Mouse (Mus musculus) liver, embryonic 15.5 days (tissue): ENCODE measurements at regions not wholly inside any gene's neighbourhood (a gene's known extent, or its start where the extent isn't known, plus 50 kb on each side); places are given as distances from the start of the nearest gene placed in this dataset.

ENCODE experiments used
- ATAC-seq: fragments of 200-750 bp; cut with Nextera tagmentation; 2 replicates; pipeline ENCODE4 v1.8.0; 2017; ENCODE audit warnings: moderate number of reproducible peaks, mild to moderate bottlenecking, moderate library complexity; ENCODE audit not compliant: insufficient read depth
- H3K27ac ChIP-seq: fragments of 300-500 bp; sonication (generic); replicated peaks from 2 replicates; pipeline ENCODE4 v1.5.1; 2015; ENCODE audit warnings: mild to moderate bottlenecking, inconsistent platforms
- H3K27me3 ChIP-seq: fragments of 300-500 bp; sonication (generic); 2 replicates; pipeline ENCODE4 v1.6.1; 2015; ENCODE audit warnings: mild to moderate bottlenecking, inconsistent platforms
- H3K36me3 ChIP-seq: fragments of 300-500 bp; sonication (generic); replicated peaks from 2 replicates; pipeline ENCODE4 v1.6.1; 2015; ENCODE audit warnings: moderate library complexity, mild to moderate bottlenecking, inconsistent platforms
- H3K4me1 ChIP-seq: fragments of 300-500 bp; sonication (generic); replicated peaks from 2 replicates; pipeline ENCODE4 v1.6.1; 2015; ENCODE audit warnings: inconsistent platforms
- H3K4me2 ChIP-seq: fragments of 300-500 bp; sonication (generic); 2 replicates; pipeline ENCODE4 v1.6.1; 2015; ENCODE audit warnings: moderate library complexity, mild to moderate bottlenecking, inconsistent platforms
- H3K4me3 ChIP-seq: fragments of 300-500 bp; sonication (generic); replicated peaks from 2 replicates; pipeline ENCODE4 v1.5.1; 2015; ENCODE audit warnings: mild to moderate bottlenecking, inconsistent platforms
- H3K9ac ChIP-seq: fragments of 300-500 bp; sonication (generic); 2 replicates; pipeline ENCODE4 v1.6.1; 2015; ENCODE audit warnings: moderate library complexity, mild to moderate bottlenecking, inconsistent platforms
- H3K9me3 ChIP-seq: fragments of 300-500 bp; sonication (generic); replicated peaks from 2 replicates; pipeline ENCODE4 v1.6.1; 2016; ENCODE audit warnings: inconsistent platforms
- WGBS: fragments of 180-500 bp; shearing (Covaris S2); methylation state at CpG from one replicate; pipeline ENCODE4 v1.1.7; 2015; ENCODE audit warnings: mixed read lengths; ENCODE audit not compliant: insufficient replicate concordance; 5-methylcytosine and 5-hydroxymethylcytosine counted together

DNA sequence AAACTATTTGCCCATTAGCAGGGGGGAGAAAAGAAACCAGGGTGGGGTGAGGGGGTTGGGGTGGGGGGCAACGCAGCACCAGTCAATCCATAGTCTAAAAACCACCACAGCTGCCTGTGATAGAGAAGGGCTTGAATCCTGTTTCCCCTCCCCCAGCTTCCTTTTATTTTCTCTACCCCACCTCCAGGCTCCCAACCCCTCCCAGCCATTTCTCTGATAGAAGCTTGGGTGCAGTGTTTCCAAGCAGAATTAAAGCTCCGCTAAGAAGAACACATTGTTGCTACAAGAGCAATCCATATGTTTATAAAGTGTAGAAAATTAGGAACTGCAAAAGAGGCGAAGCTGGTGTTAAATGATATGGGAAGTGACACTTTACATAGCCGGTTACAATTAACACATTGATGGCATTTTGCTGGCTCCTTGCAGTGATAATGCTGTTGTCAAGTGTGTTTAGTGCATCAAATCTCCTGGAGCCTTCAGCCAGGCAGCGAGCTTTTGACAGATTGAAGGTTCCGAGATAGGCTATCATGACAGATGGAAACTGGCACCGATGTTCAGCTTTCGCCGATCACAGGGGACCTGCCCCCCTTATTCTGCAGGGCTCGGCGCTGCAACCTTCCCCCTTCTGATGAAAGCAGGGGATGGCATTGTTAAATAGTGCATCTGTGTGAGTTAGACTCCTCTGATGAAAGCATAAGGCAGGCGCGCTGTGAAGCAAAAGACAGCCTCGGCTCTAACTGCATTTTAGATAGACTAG, 217.8 kb upstream of the Atp5g3 start:
- H3K9ac ChIP-seq, result no peak overlapping the region
- H3K4me3 ChIP-seq, result no peak overlapping the region
- 4% methylated on average over 14 of the region's 14 CpGs for WGBS
- no peaks in the 10 kb centered on the region for H3K36me3 ChIP-seq
- no peak for ATAC-seq
- no peaks in the 10 kb centered on the region for H3K9me3 ChIP-seq
- H3K27me3 ChIP-seq, result peaks cover 22% of the 10 kb centered on the region
- H3K4me1 ChIP-seq, result no peaks in the 10 kb centered on the region
- H3K27ac ChIP-seq, result no peak overlapping the region
- no peak overlapping the region for H3K4me2 ChIP-seq

DNA sequence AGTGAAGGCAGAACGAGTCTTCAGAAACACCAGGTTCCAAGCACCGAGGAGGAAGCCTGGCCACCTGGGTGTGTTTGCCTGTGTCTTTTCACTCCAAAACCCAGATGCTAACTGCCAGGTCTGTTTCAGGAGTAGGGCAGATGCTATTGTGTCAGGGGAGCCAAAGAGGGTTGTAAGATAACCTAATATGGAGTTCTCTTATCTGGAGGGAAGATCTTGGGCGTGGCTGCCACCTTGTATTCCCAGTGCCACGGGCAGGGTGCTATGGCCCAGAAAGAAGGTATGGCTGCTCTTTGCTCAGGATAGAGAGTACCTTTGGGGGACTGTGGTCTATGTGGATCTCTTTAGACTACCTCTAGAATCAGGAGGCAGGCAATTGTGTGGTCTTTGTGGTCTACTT, 216.0 kb upstream of the Atp5g3 start:
- WGBS, result 46% methylated on average over 4 of the region's 4 CpGs
- Histone ChIP-seq H3K4me1 (no peaks in the 10 kb centered on the region), H3K27me3 (peaks cover 22% of the 10 kb centered on the region), H3K4me2 (no peak overlapping the region), H3K9ac (no peak overlapping the region), H3K36me3 (no peaks in the 10 kb centered on the region), H3K9me3 (no peaks in the 10 kb centered on the region), H3K27ac (no peak overlapping the region), H3K4me3 (no peak overlapping the region)
- no peak for ATAC-seq

DNA sequence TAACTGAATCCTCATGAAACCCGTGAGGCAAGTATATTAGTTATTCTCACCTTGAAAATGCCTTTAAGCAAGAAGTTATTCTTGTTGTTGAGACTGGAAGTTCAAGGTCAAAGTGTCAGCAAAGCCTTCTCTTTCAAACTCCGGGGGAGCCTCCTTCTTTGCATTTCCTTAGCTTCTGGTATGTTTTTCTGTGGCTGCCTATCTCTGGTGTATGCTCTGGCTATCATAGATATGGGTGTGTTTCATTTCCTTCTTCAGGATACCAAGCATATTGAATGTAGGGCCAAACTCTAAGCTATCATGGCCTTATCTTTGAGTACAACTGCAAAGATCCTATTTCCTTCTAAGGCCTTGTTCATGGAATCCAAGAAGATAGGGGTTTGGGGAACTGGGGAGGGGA, 213.1 kb upstream of the Atp5g3 start:
- peaks cover 9% of the 10 kb centered on the region for H3K27me3 ChIP-seq
- 33% methylated on average over 2 of the region's 2 CpGs for WGBS
- H3K4me2 ChIP-seq, result no peak overlapping the region
- no peaks in the 10 kb centered on the region for H3K9me3 ChIP-seq
- H3K36me3 ChIP-seq, result no peaks in the 10 kb centered on the region
- H3K27ac ChIP-seq, result no peak overlapping the region
- ATAC-seq, result no peak
- H3K4me1 ChIP-seq, result no peaks in the 10 kb centered on the region
- H3K4me3 ChIP-seq, result no peak overlapping the region
- no peak overlapping the region for H3K9ac ChIP-seq

DNA sequence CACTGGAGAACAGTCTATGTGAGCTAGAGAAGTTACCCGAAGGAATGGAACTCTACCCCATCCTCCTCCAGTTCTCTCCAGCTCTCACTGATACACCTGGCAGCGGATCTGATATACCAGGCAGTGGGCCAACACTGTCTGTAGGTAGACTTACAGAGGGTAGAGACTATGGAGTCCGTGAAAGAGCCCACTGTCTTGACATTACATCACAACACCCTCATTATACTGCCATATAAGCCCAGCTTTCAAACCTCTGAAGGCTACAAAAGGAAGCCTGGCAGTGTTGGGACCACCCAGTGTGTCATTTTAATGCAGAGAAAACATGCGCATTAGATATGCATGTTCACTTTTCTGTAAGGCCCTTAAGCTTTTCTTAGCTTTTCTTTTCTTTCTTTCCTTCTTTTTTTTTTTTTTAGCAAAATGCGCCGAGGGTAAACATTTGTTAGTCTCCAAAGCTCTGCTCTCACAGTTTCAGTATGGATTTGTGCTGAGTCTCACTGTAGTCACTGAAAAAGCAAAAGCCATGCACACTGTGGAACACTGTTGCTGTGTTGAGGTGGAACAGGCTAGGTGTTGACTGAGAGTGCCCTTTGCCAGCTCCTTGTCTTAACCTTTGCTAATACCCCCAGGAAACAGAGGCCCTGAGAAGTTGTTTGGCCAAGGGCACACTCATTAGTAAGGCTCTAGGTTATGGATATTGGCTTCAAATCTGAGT, 212.4 kb upstream of the Atp5g3 start:
- H3K27ac ChIP-seq, result no peak overlapping the region
- H3K4me3 ChIP-seq, result no peak overlapping the region
- no peak for ATAC-seq
- no peaks in the 10 kb centered on the region for H3K4me1 ChIP-seq
- H3K27me3 ChIP-seq, result peaks cover 1% of the 10 kb centered on the region; the same call in 1 of the 2 replicates
- H3K9me3 ChIP-seq, result no peaks in the 10 kb centered on the region
- H3K36me3 ChIP-seq, result no peaks in the 10 kb centered on the region
- H3K4me2 ChIP-seq, result no peak overlapping the region
- 57% methylated on average over 6 of the region's 6 CpGs for WGBS
- H3K9ac ChIP-seq, result no peak overlapping the region

DNA sequence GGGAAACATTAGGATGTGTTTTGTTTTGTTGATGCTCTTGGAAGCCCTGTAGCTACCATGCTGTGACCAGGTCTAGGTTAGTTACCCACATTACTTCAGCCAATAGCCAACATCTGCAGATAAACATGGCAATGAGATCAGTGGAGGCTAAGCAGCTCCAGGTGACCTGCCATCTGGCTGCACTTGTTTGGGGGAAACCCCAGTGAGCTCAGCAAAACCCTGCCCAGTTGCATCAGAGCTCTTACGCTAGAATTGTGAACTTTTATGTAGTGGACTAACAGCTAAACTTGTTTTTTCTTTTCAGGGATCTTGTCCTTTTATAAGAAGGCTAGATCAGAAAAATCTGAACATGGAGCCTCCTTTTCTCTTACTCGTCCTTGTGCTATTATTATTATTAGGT, 211.8 kb upstream of the Atp5g3 start:
- Histone ChIP-seq H3K27me3 (no peaks in the 10 kb centered on the region), H3K4me3 (no peak overlapping the region), H3K36me3 (no peaks in the 10 kb centered on the region), H3K27ac (no peak overlapping the region), H3K4me1 (no peaks in the 10 kb centered on the region), H3K4me2 (no peak overlapping the region), H3K9ac (no peak overlapping the region), H3K9me3 (no peaks in the 10 kb centered on the region)
- 60% methylated on average over 2 of the region's 2 CpGs for WGBS
- no peak for ATAC-seq

DNA sequence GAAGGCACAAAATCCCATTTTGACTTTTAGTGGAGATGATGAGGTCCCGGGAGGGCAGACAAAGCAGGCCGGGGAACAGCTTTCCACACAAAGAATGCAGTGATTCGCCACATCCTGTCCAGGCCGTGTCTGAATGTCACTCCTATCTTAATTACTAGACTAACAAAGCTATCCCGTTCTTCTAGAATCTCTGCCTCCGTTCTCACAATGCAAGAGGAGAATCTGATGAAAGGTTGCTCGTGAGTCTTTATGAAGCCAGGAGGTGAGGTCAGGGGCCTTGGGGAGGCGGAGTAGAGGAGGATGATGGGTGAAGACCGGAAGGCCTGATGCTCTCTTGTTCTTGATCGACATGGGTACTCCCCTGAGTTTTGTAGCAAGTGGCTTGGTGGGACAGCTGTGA, 208.9 kb upstream of the Atp5g3 start:
- WGBS, result 38% methylated on average over 10 of the region's 10 CpGs
- ATAC-seq, result no peak
- H3K27ac ChIP-seq, result no peak overlapping the region
- no peak overlapping the region for H3K4me3 ChIP-seq
- H3K4me1 ChIP-seq, result no peaks in the 10 kb centered on the region
- no peaks in the 10 kb centered on the region for H3K36me3 ChIP-seq
- H3K27me3 ChIP-seq, result no peaks in the 10 kb centered on the region
- H3K9me3 ChIP-seq, result no peaks in the 10 kb centered on the region
- no peak overlapping the region for H3K4me2 ChIP-seq
- H3K9ac ChIP-seq, result no peak overlapping the region

DNA sequence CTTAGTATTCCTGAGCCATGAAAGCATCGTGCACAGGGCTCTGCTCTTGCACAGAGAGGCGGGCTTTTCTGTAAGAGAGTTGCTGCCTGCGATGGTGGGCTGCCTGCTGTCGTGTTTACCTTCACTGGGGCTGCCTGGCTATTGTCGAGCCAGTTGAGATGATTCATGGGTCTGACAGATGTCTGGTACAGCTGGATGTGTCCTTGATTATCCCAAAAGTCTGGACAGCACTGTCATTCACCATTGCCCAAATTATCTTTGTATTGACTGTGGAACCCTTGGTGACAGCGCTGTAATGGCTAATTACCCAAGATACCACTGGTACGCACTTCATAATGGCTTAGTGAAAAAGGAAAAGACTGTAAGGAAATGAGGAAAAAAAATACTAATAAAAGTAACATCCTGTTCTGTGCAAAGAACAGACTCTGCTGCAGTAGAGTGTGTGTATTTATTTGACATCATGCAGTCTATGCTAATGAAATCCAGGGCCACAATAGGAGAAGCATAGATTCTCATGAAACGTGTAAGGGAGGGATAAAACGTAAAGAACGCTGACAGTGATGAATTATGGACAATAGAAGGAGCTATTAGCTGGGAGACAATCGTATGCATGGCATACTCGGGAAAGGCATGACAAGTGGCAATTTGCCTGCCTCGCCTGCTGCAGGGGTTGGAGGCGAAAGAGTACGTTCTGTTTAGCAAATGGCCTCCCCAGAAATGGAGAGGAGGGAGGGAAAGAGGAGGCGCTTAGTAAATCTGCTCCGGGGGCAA, 208.2 kb upstream of the Atp5g3 start:
- no peak overlapping the region for H3K9ac ChIP-seq
- H3K9me3 ChIP-seq, result no peaks in the 10 kb centered on the region
- WGBS, result 48% methylated on average over 17 of the region's 17 CpGs
- no peaks in the 10 kb centered on the region for H3K27me3 ChIP-seq
- H3K27ac ChIP-seq, result no peak overlapping the region
- no peak for ATAC-seq
- H3K4me2 ChIP-seq, result no peak overlapping the region
- H3K36me3 ChIP-seq, result no peaks in the 10 kb centered on the region
- no peaks in the 10 kb centered on the region for H3K4me1 ChIP-seq
- H3K4me3 ChIP-seq, result no peak overlapping the region

DNA sequence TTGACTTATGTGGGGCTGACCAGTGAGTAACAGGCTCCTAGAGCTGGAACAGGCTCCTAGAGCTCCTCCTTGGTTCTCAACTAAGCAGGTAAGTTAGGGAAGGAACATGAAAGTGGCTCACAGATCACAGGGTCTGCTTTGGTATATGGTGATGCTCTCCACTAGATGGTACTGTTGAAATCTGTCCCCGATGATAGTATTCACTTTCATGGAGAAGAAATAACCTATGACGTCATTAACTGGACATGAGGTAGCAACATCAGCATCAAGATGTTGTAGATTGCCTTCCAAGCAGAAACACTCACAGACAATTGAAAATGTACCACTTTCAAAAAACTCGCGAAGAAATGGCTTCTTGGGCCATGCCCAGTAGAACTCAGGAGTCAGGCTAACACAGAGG, 195.3 kb upstream of the Atp5g3 start:
- Histone ChIP-seq H3K4me3 (no peak overlapping the region), H3K36me3 (no peaks in the 10 kb centered on the region), H3K9me3 (no peaks in the 10 kb centered on the region), H3K27ac (no peak overlapping the region), H3K4me2 (no peak overlapping the region), H3K27me3 (no peaks in the 10 kb centered on the region), H3K9ac (no peak overlapping the region), H3K4me1 (no peaks in the 10 kb centered on the region)
- 66% methylated on average over 4 of the region's 4 CpGs for WGBS
- ATAC-seq, result no peak

DNA sequence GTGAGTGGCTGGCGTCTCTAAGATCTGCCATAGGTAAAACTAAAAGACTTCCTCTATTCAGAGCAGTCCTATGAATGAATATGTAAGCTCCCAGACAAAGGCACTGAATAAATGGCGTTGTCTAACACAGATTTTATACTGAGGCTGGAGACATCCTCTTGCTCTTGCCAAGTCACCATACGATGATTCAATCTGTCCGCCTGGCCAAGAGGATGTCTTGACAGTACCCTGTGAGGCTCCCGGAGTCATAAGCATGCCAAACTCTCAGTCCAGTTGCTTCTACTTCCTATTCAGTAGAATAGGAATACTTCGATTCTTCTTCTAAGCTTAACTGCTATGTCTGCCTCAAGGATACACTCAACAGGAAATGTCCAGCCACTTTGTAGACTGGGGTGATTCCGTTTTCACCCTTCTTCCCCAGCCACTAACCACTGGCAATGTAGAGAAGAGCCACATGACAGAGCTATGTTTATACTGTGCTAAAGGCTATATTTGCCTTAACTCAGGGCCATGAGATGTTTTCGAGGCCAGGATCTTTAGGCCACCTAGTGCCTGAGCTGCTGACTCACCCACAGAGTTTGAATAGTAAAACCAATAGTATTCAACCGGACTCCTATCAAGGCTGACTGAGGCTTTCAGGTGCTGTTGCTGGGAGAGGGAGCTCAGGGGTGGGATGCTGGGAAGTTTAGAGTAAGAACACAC, 188.7 kb upstream of the Atp5g3 start:
- no peaks in the 10 kb centered on the region for H3K36me3 ChIP-seq
- no peak overlapping the region for H3K4me3 ChIP-seq
- no peaks in the 10 kb centered on the region for H3K27me3 ChIP-seq
- H3K4me1 ChIP-seq, result no peaks in the 10 kb centered on the region
- WGBS, result 53% methylated on average over 9 of the region's 9 CpGs
- no peaks in the 10 kb centered on the region for H3K9me3 ChIP-seq
- no peak for ATAC-seq
- no peak overlapping the region for H3K4me2 ChIP-seq
- H3K9ac ChIP-seq, result no peak overlapping the region
- H3K27ac ChIP-seq, result no peak overlapping the region

DNA sequence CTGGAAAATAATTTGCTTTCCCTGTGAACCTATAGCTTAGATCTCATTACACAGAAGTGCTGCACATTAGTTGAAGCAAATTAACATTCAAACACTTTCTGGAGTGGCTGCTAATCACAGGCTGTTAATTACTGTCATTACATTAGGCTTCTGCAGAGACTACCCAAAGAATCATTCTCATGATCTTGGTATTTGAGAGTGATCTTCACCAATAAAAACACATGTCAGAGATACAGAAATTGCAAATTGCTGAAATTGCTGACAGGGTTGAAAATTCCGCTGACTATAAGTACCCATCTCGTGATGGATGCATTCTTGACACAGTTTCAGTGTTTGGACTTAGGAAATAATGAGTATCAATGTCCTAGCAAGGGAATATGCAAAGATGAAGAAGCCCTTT, 185.7 kb upstream of the Atp5g3 start:
- no peak for ATAC-seq
- H3K36me3 ChIP-seq, result no peaks in the 10 kb centered on the region
- H3K4me2 ChIP-seq, result no peak overlapping the region
- H3K9me3 ChIP-seq, result no peaks in the 10 kb centered on the region
- H3K4me1 ChIP-seq, result no peaks in the 10 kb centered on the region
- H3K27ac ChIP-seq, result no peak overlapping the region
- WGBS, result 63% methylated on average over 2 of the region's 2 CpGs
- no peak overlapping the region for H3K9ac ChIP-seq
- H3K4me3 ChIP-seq, result no peak overlapping the region
- no peaks in the 10 kb centered on the region for H3K27me3 ChIP-seq

DNA sequence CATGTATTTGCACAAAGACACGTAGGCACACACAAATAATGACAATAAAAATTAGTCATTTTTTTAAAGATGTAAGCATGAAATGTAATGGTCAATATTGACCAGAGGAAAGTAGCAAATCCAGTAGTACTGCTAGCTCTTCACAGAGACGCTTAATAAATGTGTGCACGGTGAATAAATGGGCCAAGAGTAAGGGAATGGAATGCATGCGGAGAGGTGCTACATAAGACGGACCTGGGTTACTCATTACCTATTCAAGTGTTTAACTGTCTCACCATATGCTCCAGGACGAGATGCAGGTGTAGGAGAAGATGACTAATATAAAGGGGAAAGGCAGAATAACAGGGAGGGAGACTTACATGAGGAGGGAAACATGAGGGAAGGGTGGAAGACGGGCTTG, 182.4 kb upstream of the Atp5g3 start:
- H3K36me3 ChIP-seq, result no peaks in the 10 kb centered on the region
- H3K27ac ChIP-seq, result no peak overlapping the region
- 68% methylated on average over 7 of the region's 7 CpGs for WGBS
- no peak for ATAC-seq
- H3K27me3 ChIP-seq, result no peaks in the 10 kb centered on the region
- H3K4me1 ChIP-seq, result no peaks in the 10 kb centered on the region
- H3K9ac ChIP-seq, result no peak overlapping the region
- H3K4me2 ChIP-seq, result no peak overlapping the region
- no peaks in the 10 kb centered on the region for H3K9me3 ChIP-seq
- H3K4me3 ChIP-seq, result no peak overlapping the region
